Mouse (Mus musculus) hindbrain, embryonic 11.5 days (tissue): ENCODE results near the gene Ahnak. TPM values are rescaled to one million over a fixed set of nuclear protein-coding genes. Genes with fewer than 3 reads are reported as not detected.
A peak's percentile ranks its signal among the peaks of the same experiment; 100 is the strongest.
"Not testable (repeated sequence)": the region's sequence is repeated elsewhere in the genome, so short reads cannot be mapped to it uniquely, and the experiment has no call there.

Experiments used
- ATAC-seq: fragments of 200-750 bp; cut with Nextera tagmentation; 2 replicates; pipeline ENCODE4 v1.8.0; 2017; ENCODE audit warnings: mild to moderate bottlenecking, moderate TSS enrichment, moderate library complexity; ENCODE audit not compliant: low FRiP score
- DNase-seq: peaks from one replicate; pipeline ENCODE4 v3.0.0-alpha.2; 2015; ENCODE audit warnings: low spot score
- H3K27ac ChIP-seq: fragments of 300-500 bp; sonication (generic); 2 replicates; pipeline ENCODE4 v1.5.1; 2014; ENCODE audit warnings: mild to moderate bottlenecking, low read depth, low read length
- H3K27me3 ChIP-seq: fragments of 300-500 bp; sonication (generic); 2 replicates; pipeline ENCODE4 v1.6.1; 2014; ENCODE audit warnings: mild to moderate bottlenecking, low read length, moderate library complexity, mixed read lengths; ENCODE audit not compliant: control insufficient read depth, insufficient read depth
- H3K36me3 ChIP-seq: fragments of 300-500 bp; sonication (generic); 2 replicates; pipeline ENCODE4 v1.6.1; 2014; ENCODE audit warnings: mild to moderate bottlenecking, low read length, moderate library complexity, mixed read lengths; ENCODE audit not compliant: control insufficient read depth, insufficient read depth
- H3K4me1 ChIP-seq: fragments of 300-500 bp; sonication (generic); replicated peaks from 2 replicates; pipeline ENCODE4 v1.6.1; 2014; ENCODE audit warnings: low read length, mixed read lengths; ENCODE audit not compliant: control insufficient read depth, insufficient read depth
- H3K4me2 ChIP-seq: fragments of 300-500 bp; sonication (generic); replicated peaks from 2 replicates; pipeline ENCODE4 v1.6.1; 2014; ENCODE audit warnings: mild to moderate bottlenecking, low read depth, low read length
- H3K4me3 ChIP-seq: fragments of 300-500 bp; sonication (generic); 2 replicates; pipeline ENCODE4 v1.5.1; 2014; ENCODE audit warnings: low read depth, low read length
- H3K9ac ChIP-seq: fragments of 300-500 bp; sonication (generic); 2 replicates; pipeline ENCODE4 v1.6.1; 2014; ENCODE audit warnings: low read depth, low read length
- H3K9me3 ChIP-seq: fragments of 300-500 bp; sonication (generic); 2 replicates; pipeline ENCODE4 v1.6.1; 2016; ENCODE audit warnings: low read length; ENCODE audit not compliant: control insufficient read depth
- WGBS: fragments of 180-500 bp; shearing (Covaris S2); extraction: QIAGEN DNeasy Blood & Tissue Kit; methylation state at CpG from one replicate; pipeline ENCODE4 v1.1.7; 2014; 5-methylcytosine and 5-hydroxymethylcytosine counted together
- polyA plus RNA-seq: library from polyadenylated mRNA; unstranded; fragments of >200 nt; fragmentation: Nextera tagmentation; extraction: Ambion mirVana; gene quantifications from 2 replicates; pipeline ENCODE4 v1.2.1, GENCODE M21; 2014

Ahnak gene
- polyA plus RNA-seq, 1 experiment from 2014 or later, result 14.1 TPM

DNA sequence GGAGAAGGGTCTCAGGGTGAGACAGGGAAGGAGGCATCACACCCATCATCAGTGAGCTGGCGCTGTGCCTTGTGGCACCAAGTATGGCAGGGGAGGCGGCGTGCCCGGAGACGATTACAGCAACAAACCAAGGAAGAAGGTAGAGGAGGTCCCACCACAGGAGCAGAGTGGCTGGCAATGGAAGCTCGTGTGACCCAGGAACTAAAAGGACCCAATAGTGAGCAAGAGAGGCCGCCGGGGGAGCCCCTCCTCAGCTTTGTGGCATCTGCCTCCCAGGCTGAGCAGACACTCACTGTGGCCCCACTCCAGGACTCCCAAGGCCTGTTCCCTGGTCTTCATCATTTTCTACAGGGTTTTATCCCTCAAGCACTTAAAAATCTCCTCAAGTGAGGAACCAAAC is 23.3 kb upstream of the Ahnak start:
- Histone ChIP-seq H3K4me3 (peak overlapping the region; percentile 86; the same call in 1 of the 2 replicates), H3K9ac (no peak overlapping the region; the same call in 1 of the 2 replicates), H3K4me2 (peak overlapping the region; percentile 26), H3K4me1 (peaks cover 3% of the 10 kb centered on the region; the same call in 1 of the 2 replicates), H3K36me3 (peaks cover 18% of the 10 kb centered on the region), H3K27ac (peak overlapping the region; percentile 70; the same call in 1 of the 2 replicates), H3K27me3 (no peaks in the 10 kb centered on the region), H3K9me3 (no peaks in the 10 kb centered on the region)
- no peak for ATAC-seq
- DNase-seq, result no peak
- WGBS, result 80% methylated on average over 8 of the region's 8 CpGs

DNA sequence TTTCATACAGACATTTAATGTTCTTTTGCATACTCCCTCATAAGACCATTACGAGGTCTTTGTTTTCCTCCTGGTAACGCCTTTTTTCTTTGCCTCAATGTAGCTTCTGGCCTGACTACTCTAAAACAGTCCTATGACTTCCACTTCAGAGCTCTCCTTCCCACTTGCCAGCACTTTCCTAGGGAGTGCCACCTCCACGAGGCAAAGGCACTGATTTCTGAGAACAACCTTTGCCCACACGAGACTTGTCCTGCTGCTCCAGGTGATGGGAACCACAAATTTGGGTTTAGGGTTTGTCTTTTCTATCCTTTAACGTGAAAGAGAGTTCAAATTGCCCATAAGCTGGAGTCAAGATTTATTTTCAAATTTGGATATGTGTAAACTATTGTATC is 22.9 kb upstream of the Ahnak start:
- Histone ChIP-seq H3K36me3 (peaks cover 22% of the 10 kb centered on the region), H3K4me1 (peaks cover 3% of the 10 kb centered on the region; the same call in 1 of the 2 replicates), H3K4me3 (peak overlapping the region; percentile 86), H3K4me2 (peak overlapping the region; percentile 54), H3K27me3 (no peaks in the 10 kb centered on the region), H3K9me3 (no peaks in the 10 kb centered on the region), H3K9ac (peak overlapping the region; percentile 54), H3K27ac (peak overlapping the region; percentile 70)
- DNase-seq, result no peak
- ATAC-seq, result peak; percentile 1; the same call in 1 of the 2 replicates
- 52% methylated on average over 5 of the region's 5 CpGs for WGBS

DNA sequence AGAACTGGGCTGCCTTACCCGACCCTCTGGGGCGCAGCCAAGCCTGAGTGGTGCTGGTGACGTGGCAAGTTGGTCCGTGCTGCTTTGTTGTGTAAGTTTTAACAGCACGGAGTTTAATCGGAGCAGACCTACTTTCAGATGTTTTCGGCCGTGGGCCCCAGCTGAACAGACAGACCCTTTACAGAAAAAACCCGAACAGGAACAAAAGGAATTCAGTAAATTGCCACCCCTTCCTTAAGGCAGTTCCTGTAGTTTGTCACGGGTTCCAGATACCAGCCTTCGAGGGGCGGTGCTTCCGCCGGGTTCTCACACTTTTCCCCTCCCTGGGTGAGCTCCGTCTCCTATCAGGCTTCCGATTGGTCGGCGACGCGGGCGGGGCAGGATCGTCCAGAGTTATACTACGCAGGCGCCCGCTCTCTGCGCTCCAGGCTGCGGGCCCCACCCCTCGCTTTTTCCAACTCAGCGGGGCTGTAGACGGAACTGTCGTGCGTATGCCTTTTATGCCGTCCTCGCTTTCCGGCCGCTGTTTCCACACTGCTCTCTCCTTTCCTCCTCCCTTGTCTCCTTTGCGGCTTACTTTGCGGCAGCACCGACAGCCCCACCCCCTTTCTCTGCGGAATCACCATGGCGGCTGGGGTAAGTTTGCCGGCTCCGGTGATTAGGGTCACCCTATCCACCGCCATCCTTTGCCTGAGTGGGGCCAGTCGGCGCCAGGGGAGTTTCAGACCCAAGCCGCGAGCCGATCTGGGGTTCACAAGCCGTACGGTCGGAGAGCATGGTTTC is 22.3 kb upstream of the Ahnak start, which contains the start of gene Eef1g:
Gene Eef1g, plus strand, starts transcription at position 452 of the 783 bp plus-strand sequence.
- peak within 1 kb of the TSS; percentile 74 for H3K27ac ChIP-seq
- DNase-seq (peak; percentile 98), ATAC-seq (peak; percentile 99)
- H3K4me2 ChIP-seq, result peak within 1 kb of the TSS; percentile 82
- H3K4me3 ChIP-seq, result peak within 1 kb of the TSS; percentile 86
- H3K9ac ChIP-seq, result peak within 1 kb of the TSS; percentile 88
- H3K27me3 ChIP-seq, result no peaks in the 10 kb centered on the region
- 1% methylated on average over 52 of the region's 52 CpGs for WGBS
- peaks cover 24% of the 10 kb centered on the region for H3K36me3 ChIP-seq
- H3K4me1 ChIP-seq, result peaks cover 3% of the 10 kb centered on the region; the same call in 1 of the 2 replicates
- H3K9me3 ChIP-seq, result no peaks in the 10 kb centered on the region

DNA sequence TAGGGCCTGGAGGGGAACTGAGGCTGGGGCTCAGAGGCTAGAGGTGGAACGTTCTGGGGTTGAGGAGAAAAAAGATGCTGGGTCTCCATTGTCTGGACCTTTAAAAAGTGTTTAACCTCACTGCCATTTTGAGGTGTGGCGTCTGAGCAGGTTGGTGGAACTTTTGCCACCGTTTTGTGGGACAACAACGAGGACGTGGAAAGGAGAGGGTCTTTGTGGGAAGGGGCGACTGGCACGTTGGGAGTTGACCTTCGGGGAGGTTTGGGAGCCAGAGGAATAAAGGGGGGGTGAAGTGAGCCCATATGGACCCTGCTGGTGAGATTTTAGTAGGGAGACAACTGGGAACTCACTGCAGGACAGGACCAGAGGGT is 21.7 kb upstream of the Ahnak start:
- peaks cover 27% of the 10 kb centered on the region for H3K36me3 ChIP-seq
- no peaks in the 10 kb centered on the region for H3K27me3 ChIP-seq
- peak overlapping the region; percentile 82 for H3K4me2 ChIP-seq
- H3K4me3 ChIP-seq, result peak overlapping the region; percentile 86
- peak overlapping the region; percentile 88 for H3K9ac ChIP-seq
- peaks cover 3% of the 10 kb centered on the region; the same call in 1 of the 2 replicates for H3K4me1 ChIP-seq
- ATAC-seq (peak; percentile 14; the same call in 1 of the 2 replicates), DNase-seq (no peak)
- H3K27ac ChIP-seq, result peak overlapping the region; percentile 74
- H3K9me3 ChIP-seq, result no peaks in the 10 kb centered on the region
- WGBS, result 0% methylated on average over 8 of the region's 8 CpGs

DNA sequence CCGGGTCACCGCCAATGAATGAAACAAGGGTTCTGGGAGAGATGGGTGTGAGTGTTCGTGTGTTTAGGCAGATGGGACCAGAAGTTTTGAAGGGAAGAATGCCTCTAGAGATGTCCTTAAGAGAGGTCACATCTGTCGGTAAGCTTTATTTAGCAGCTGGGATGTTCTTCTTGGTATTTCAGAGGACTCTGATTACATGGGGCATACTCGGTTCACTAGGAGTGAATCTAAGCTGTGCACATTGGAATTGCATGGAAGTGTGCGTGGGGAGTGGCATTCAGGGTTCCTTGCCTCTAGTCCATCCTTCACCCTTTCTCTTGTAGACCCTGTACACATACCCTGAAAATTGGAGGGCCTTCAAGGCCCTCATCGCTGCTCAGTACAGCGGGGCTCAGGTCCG is 21.2 kb upstream of the Ahnak start:
- Histone ChIP-seq H3K4me3 (peak overlapping the region; percentile 86), H3K4me2 (peak overlapping the region; percentile 82), H3K27ac (no peak overlapping the region), H3K36me3 (peaks cover 26% of the 10 kb centered on the region), H3K27me3 (no peaks in the 10 kb centered on the region), H3K9me3 (no peaks in the 10 kb centered on the region), H3K9ac (peak overlapping the region; percentile 88), H3K4me1 (peaks cover 3% of the 10 kb centered on the region; the same call in 1 of the 2 replicates)
- 11% methylated on average over 9 of the region's 9 CpGs for WGBS
- DNase-seq (no peak), ATAC-seq (no peak)

DNA sequence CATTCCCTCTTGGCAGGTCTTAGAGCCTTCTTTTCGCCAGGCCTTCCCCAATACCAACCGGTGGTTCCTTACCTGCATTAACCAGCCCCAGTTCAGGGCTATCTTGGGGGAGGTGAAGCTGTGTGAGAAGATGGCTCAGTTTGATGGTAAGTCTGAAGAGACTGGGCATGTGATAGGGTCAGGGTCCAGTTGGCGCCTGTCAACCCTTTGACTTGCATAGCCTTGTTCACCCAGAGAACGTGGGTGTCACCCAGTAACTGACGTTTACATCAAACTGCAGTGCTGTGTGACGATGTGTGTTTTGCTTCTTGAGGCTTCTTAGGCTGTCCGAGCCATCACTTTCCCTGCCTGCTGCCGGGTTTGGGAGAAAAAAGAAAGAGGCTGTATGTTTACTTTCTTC is 16.6 kb upstream of the Ahnak start:
- ATAC-seq, H3K4me1 ChIP-seq, H3K9me3 ChIP-seq, DNase-seq, H3K27ac ChIP-seq, H3K4me3 ChIP-seq, H3K27me3 ChIP-seq, H3K4me2 ChIP-seq, H3K9ac ChIP-seq: not testable (repeated sequence)
- peaks cover 30% of the 10 kb centered on the region for H3K36me3 ChIP-seq
- 92% methylated on average over 8 of the region's 8 CpGs for WGBS

DNA sequence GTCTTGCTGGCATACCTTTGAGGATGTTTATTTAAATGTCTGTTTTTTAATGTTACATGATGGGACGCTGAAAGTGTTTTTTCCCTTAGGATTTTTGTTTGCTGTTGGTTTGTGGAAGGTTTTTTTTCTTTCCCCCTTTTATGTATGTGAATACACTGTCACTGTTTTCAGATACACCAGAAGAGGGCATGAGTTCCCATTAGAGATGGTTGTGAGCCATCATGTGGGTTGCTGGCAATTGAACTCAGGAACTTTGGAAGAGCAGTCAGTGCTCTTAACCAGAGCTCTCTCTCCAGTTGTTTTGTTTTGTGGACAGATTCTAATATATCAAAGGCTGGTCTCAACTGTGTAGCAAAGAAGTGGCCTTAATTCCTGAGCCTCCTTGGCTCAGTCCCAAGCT is 14.4 kb upstream of the Ahnak start:
- Histone ChIP-seq H3K4me1 (no peaks in the 10 kb centered on the region), H3K9me3 (no peaks in the 10 kb centered on the region), H3K4me2 (no peak overlapping the region), H3K9ac (no peak overlapping the region), H3K36me3 (peaks cover 29% of the 10 kb centered on the region), H3K4me3 (no peak overlapping the region), H3K27ac (no peak overlapping the region), H3K27me3 (no peaks in the 10 kb centered on the region)
- 90% methylated on average over 1 of the region's 1 CpGs for WGBS
- ATAC-seq (no peak), DNase-seq (no peak)

DNA sequence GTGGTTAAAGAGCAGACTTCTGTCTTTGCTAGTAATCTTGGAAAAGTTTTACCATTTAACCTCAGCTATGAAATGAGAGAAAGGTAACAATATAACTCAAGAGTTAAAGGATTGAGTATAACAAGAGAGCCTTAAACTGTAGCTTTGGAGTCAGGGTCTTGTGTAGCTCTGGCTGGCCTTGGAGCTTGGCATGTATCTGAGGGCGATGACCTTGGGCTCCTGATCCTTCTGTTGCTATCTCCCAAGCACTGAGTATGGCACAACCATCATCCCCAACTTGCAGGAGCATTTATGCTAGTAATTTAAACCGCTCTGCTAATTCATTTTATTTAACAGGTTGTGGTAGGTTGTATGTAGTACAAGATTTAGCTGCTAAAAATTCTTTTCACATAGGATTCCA is 13.6 kb upstream of the Ahnak start:
- no peak overlapping the region for H3K9ac ChIP-seq
- no peak overlapping the region for H3K27ac ChIP-seq
- no peak overlapping the region for H3K4me2 ChIP-seq
- no peaks in the 10 kb centered on the region for H3K27me3 ChIP-seq
- H3K9me3 ChIP-seq, result no peaks in the 10 kb centered on the region
- no peak overlapping the region for H3K4me3 ChIP-seq
- H3K36me3 ChIP-seq, result peaks cover 32% of the 10 kb centered on the region
- WGBS, result 97% methylated on average over 2 of the region's 2 CpGs
- ATAC-seq (no peak), DNase-seq (no peak)
- H3K4me1 ChIP-seq, result no peaks in the 10 kb centered on the region; the same call in 1 of the 2 replicates

DNA sequence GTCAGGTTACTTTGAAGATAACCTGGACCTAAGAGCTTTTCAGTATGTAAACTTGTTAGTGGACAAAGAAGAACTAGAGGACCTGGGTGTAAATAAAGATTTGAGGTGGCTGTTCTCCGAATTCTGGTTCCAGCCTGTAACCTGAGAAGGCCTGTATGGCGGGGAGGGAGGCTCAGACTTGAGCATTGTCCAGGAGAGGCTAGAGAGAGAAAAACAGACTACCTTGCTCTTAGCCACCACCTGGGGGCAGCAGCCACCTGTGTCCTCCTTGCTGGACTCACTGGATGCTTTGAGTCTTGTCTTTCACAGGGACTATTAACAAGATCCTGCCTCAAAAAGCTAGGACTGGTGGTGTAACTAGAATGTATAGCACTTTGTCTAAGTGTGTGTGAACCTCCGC is 12.5 kb upstream of the Ahnak start:
- peak; percentile 67 for DNase-seq
- H3K4me2 ChIP-seq, result no peak overlapping the region
- no peak overlapping the region for H3K4me3 ChIP-seq
- H3K9me3 ChIP-seq, result no peaks in the 10 kb centered on the region
- H3K9ac ChIP-seq, result no peak overlapping the region
- peak; percentile 63 for ATAC-seq
- no peaks in the 10 kb centered on the region; the same call in 1 of the 2 replicates for H3K4me1 ChIP-seq
- peaks cover 24% of the 10 kb centered on the region for H3K36me3 ChIP-seq
- H3K27me3 ChIP-seq, result no peaks in the 10 kb centered on the region
- 48% methylated on average over 3 of the region's 3 CpGs for WGBS
- H3K27ac ChIP-seq, result no peak overlapping the region
